Mouse (Mus musculus) MN1 (cell line): ENCODE data around the gene Tlx2.
A peak's percentile ranks its signal among the peaks of the same experiment; 100 is the strongest.

Experiments used
- DNase-seq: peaks from one replicate; pipeline ENCODE4 v3.0.0-alpha.2; 2016; ENCODE audit warnings: low spot score

Gene Tlx2

GRCm38 (mm10) chr6:83092416-83093127 is 22.5 kb upstream of the Tlx2 start:
- no peak for DNase-seq

GRCm38 (mm10) chr6:83087926-83088260 is 17.8 kb upstream of the Tlx2 start:
- DNase-seq: no peak

DNA sequence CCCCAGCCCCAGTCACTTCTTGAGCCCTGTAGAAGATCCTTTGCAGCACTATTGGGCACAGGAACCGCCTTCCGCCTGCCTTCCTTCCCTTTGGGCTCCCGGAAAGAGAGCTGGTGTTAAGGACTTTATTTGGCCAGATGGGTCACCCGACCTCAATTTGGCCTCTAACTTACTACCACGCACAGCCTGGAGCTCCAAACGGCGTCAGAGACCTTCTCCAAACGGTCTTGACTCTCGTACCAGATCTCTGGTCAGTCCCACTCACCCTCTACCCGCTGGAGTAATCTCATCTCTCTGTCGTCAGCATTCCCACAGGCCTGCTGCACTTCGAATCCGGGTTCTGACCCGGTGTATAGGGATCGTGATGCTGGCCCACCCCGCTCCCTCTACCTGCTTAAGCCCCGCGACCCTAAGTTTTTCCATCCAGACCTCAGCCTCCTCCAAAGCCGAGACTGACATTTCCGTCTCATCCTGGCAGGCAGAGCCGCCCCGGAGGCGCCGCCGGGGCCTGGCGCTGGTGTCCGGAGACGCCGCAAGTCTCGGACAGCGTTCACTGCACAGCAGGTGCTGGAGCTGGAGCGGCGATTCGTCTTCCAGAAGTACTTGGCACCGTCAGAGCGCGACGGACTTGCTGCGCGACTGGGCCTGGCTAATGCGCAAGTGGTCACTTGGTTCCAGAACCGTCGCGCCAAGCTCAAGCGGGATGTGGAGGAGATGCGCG is 17.3 kb upstream of the Tlx2 start:
- DNase-seq: peak; percentile 71

- no peak for DNase-seq
These were observed 16.3 kb upstream of the Tlx2 start, which contains the start of gene Lbx2 for GRCm38 (mm10) chr6:83086121-83087035. Gene Lbx2 (plus strand): TSS chr6:83086367.

GRCm38 (mm10) chr6:83084477-83084876 is 14.4 kb upstream of the Tlx2 start:
- DNase-seq: no peak

DNA sequence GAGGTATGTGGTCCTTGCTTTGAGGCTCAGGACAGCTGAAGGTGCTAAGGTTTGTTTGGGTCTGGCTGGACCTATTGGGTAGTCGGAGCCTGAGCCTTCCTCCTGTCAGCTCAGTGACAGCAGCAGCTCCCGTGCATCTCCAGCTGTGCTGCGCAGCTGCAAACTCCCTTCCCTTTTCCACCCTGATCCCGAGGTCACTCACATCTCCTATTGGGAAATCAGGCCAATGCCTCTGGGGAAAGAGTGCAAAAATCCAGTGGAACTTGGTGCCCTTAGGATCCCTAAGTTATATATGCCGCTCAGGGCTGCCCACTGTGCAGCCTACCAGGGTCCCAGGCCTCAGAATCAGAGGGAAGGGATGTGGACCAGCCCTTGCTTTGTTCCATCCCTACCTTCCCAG is 13.4 kb upstream of the Tlx2 start:
- no peak for DNase-seq

DNA sequence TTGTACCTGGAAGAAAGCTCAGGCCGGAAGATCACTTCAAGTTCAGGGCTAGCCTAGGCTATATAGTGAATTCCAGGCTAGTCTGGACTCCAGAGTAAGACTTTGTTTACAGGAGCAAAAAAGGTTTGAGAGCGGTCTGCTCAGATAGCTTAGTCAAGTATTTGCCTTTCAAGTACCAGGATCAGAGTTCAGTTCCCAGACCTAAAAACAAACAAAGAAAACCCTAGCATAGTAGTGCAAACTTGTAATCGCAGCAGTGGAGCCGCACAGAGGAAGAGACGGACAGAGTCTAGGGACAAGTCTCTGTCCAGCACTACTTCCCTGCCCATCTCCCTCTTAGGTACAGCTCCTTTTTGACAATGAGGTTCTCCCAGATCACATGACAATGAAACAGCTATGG is 10.1 kb upstream of the Tlx2 start:
- DNase-seq: no peak

GRCm38 (mm10) chr6:83078324-83078858 is 8.3 kb upstream of the Tlx2 start:
- DNase-seq: peak; percentile 98

GRCm38 (mm10) chr6:83077630-83078323 is 7.7 kb upstream of the Tlx2 start, which contains the start of gene Pcgf1:
Gene Pcgf1 (plus strand): TSS chr6:83077869.
- DNase-seq: peak; percentile 74

DNA sequence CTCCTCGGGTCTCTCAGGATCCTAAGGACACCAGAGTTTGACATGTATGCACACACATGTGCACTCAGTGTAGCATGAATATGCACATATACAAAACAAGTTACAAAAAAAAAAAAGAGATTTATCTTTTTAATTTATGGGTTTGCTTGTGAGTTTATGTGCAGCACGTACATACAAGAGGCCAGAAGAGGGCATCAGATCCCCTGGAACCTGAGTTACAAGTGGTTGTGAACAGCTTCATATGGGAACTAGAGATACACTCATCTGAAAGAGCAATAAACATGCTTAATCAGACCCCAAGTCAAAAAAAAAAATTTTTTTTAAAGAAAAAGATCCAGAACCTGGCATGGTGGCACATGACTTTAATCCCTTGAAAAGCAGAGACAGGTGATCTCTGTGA is 4.9 kb upstream of the Tlx2 start:
- DNase-seq: no peak

GRCm38 (mm10) chr6:83071220-83071619 is 1.1 kb upstream of the Tlx2 start:
- DNase-seq: no peak

DNA sequence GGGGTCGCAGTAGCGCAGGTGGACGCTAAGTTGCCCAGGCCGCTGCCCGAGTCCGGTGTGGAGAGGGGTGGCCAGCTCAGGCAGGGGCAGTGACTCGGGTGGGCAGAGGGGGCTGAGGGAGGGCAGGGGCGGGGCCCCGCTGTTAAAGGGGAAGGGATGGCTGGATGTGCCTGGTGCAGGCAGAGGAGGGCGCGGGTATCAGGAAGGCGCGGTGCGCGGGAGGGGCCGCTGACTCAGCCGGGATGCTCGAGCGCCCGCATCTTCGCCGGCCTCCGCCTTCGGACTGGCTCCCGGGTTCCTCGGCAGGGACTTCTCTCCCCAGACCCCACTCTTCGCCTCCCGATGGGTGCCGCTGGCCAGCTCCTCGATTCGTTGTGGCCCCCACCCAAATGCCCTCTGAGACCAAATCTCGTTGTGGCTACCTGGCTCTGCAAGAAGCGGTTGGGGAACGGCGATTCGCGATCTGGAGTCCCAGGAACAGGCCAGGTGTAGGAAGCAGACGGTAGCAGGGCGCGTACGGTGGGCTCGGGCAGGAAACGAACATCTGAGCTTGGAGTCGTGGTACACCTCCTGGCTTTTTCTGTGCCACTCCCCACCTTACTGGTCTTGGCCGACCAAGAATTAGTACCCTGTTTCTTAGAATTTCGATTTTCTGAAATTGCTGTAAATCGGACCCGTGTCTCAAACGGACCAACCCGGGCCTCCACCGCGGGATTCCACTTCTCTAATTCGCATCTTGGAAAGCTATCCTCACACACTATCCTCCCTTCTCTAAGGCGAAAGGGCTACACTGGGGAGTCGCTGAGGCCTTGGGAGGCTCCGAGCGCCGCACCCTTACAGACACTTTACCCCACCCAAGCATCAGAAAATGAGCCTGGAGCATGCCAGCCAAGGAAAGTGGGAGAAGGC is 472 bp upstream of the Tlx2 start:
- peak; percentile 51 for DNase-seq

DNA sequence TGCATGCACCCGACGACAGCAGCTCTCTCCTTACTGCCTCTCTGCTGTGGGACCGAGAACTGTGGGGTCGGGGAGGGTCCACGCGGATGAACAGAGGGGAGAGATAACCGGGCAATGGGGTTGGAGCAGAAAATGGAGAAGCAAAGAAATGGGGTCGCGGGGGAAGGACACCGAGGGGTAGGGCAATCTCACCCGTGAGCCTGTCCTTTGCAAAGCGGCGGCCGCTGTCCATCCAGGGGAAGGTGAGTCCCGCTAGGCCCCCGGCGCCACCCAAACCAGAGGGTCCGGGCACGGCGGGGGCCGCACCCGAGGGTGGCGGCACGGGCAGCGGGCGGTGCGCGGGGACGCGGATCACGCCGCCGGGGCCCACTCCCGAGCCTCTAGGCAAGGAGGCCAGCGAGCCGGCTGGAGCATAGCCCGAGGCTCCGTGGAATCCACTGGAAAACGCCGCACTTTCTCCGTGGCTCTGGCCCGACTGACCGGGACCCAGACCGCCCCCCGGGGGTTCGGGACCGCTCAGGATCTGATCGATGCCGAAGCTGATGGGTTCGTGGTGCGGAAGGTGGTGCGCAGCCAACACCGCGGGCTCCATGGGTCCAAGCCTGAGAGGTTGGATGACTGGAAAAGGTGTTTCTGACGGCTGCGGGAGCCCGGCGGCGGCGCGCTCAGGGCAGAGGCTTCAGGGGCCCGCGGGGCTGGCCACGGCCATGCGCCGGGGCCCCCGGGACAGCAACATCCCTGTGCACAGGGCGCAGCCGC is 426 bp downstream of the Tlx2 start:
- DNase-seq: no peak

- DNase-seq: no peak
These were observed 1.2 kb downstream of the Tlx2 start for GRCm38 (mm10) chr6:83068706-83069487.

DNA sequence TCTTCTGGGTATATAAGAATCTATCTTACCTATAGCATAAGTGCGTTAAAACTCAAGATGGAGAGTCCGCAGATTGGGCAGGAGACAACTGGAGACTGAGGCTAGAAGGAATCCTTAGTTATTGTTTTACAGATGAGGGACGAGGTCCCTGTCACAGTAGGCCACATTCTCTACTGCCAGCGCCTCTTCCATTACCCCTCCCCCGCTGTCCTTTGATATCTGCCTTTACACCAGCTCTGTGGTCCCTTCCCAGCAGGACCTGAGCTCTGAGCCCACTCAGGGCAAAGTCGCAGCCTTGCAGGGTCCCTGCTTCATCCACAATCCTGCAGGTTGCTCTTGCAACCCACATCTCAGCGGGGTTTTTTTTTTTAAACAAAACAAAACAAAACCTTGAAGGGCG is 1.9 kb downstream of the Tlx2 start:
- no peak for DNase-seq

DNA sequence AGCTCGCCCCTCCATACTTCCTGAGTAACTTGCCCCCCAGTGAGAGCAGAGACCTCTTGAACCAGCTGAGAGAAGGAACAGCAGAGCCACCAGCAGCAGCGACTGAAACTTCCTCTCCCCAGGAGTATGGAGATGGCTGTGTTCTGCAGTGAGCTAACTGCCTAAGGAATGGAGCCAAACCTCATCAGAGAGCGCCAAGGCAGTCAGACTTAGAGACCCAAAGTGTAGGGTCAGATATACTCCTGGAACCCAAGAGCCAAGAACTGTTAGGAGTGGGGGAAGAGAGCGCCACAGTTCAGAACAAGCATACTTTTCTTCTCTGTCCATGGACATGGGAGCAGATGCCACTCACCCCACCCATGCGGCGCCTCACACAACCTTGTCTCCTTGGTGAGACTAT is 3.7 kb downstream of the Tlx2 start:
- DNase-seq: no peak

- DNase-seq: no peak
These were observed 4.1 kb downstream of the Tlx2 start for GRCm38 (mm10) chr6:83065995-83066394.

GRCm38 (mm10) chr6:83058725-83059124 is 11.4 kb downstream of the Tlx2 start:
- no peak for DNase-seq

- DNase-seq: peak; percentile 72
These were observed 12.3 kb downstream of the Tlx2 start, which contains the start of gene Dqx1 for GRCm38 (mm10) chr6:83057790-83058189. Gene Dqx1 (plus strand): TSS chr6:83057844.
